Mouse (Mus musculus) cortical plate, adult 2 months (tissue): Measurements from ENCODE around the gene Gadd45a. TPM values are rescaled to one million over a fixed set of nuclear protein-coding genes. Genes with fewer than 3 reads are reported as not detected.
"Not testable (repeated sequence)": the region's sequence is repeated elsewhere in the genome, so short reads cannot be mapped to it uniquely, and the experiment has no call there.

ENCODE experiments used
- H3K27ac ChIP-seq: fragments of 200-500 bp; 2 replicates; pipeline ENCODE4 v1.5.1; 2012; ENCODE audit warnings: low read length, control low read depth, inconsistent platforms; ENCODE audit not compliant: insufficient read depth
- H3K4me1 ChIP-seq: fragments of 200-500 bp; 2 replicates; pipeline ENCODE4 v1.6.1; 2011; ENCODE audit warnings: low read length; ENCODE audit not compliant: control insufficient read depth, insufficient read depth
- H3K4me3 ChIP-seq: fragments of 200-500 bp; 2 replicates; pipeline ENCODE4 v1.5.1; 2011; ENCODE audit warnings: mild to moderate bottlenecking, low read length, control low read depth; ENCODE audit not compliant: insufficient read depth
- CTCF ChIP-seq: fragments of 200-500 bp; IDR thresholded peaks from 2 replicates; pipeline ENCODE4 v1.5.1; 2011; ENCODE audit warnings: mild to moderate bottlenecking, control low read depth, low read length; ENCODE audit not compliant: insufficient read depth; ENCODE audit errors: extremely low read depth
- POLR2A ChIP-seq: fragments of 200-500 bp; IDR thresholded peaks from 2 replicates; pipeline ENCODE4 v1.6.1; 2011; ENCODE audit warnings: mild to moderate bottlenecking, low read length, control low read depth; ENCODE audit not compliant: insufficient read depth; ENCODE audit errors: extremely low read depth
- polyA plus RNA-seq: library from polyadenylated mRNA; depleted of rRNA; stranded (reverse); fragments of >200 nt; gene quantifications from 2 replicates; pipeline ENCODE4 v1.2.3, GENCODE M21; 2012

The Gadd45a gene
- polyA plus RNA-seq, 1 experiment = 19.9 TPM

DNA sequence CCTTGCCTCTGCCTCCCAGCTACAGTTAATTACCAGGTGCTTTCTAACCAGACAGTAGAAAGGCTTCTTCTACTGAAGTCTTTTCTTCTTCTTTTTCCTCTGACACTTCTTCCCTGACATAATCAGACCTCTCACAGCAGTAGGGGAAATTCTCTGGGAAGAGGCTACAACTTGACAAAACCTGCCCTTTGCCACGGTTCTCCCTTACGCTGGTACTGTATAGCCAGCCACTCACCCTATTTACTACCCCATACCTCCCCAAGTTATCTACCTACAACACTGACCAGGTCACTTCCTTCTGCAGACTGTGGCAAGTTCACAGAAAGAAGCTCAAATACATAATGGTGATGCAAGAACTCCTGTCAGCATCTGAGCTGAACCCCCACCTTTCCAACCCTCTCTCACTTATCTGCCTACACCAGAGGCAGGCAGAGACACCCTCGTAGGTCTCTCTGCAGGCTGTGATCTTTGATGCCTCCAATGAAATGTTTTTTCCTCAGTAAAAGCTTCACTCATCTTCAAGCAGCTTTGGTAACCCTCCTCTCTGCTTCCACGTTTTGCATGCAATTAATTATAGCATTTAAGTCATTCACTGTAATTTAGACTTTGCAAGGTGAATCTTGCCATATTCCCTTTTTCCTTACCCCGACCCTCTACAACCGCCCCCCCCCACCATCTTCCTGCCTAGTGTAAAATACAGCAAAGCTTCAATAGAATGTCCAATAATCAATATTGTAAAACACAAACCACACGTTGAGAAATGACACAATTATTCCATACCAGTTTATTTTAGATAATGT is 2.7 kb downstream of the Gadd45a start:
- TF ChIP-seq POLR2A (no peak), CTCF (no peak)
- Histone ChIP-seq H3K4me1 (no peaks in the 10 kb centered on the region), H3K27ac (no peak overlapping the region), H3K4me3 (no peak overlapping the region)

DNA sequence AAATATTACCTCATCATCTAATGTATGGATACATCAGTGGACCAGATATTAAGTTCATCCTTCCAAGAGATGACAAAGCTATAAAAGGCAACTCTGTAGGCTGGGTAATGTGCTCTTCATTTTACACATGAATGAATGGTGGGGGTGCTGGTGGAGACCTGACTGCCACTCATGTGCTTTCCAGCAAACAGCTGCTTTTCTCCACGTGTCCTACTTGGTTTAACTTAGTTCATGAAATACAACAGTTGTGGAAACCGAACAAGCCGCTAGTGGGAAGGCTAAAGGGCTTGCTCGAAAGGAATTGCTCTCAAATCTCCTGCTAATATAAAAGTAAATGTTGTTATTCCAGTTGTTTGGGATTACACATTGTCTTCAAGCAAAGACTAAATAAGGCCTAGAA is 3.7 kb downstream of the Gadd45a start:
- TF ChIP-seq POLR2A = no peak
- Histone ChIP-seq H3K4me3 (no peak overlapping the region), H3K4me1 (no peaks in the 10 kb centered on the region), H3K27ac (no peak overlapping the region)

DNA sequence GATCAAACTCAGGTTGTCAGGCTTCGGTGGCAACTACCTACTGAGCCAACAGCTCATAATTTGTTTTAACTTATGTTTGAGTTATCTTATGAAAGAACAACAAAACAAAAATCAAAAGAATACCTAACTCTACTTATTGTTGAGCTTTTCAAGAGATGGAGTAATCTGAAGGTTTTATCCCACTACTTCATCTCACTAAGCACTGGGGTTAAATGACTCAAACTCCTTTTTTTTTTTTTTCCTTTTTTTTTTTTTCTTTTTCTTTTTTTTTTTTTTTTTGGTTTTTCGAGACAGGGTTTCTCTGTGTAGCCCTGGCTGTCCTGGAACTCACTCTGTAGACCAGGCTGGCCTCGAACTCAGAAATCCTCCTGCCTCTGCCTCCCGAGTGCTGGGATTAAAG is 4.3 kb downstream of the Gadd45a start:
- not testable (repeated sequence) for H3K27ac ChIP-seq, H3K4me3 ChIP-seq, H3K4me1 ChIP-seq

DNA sequence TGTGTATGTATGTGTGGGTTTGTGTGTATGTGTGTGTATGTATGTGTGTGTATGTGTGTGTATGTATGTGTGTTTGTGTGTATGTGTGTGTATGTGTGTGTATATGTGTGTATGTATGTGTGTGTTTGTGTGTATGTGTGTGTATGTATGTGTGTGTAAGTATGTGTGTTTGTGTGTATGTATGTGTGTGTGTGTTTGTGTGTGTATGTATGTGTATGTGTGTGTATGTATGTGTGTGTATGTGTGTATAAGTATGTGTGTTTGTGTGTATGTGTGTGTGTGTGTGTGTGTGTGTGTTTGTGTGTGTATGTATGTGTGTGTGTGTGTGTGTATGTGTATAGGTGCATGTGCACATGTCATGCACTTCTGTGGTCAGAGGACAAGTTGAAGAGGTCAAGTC is 4.7 kb downstream of the Gadd45a start:
- H3K4me1 ChIP-seq, H3K4me3 ChIP-seq, H3K27ac ChIP-seq: not testable (repeated sequence)

- Histone ChIP-seq H3K4me1 (no peaks in the 10 kb centered on the region), H3K4me3 (no peak overlapping the region), H3K27ac (no peak overlapping the region)
- TF ChIP-seq CTCF (no peak), POLR2A (no peak)
These were observed 6.4 kb downstream of the Gadd45a start for GRCm38 (mm10) chr6:67030846-67031245.

GRCm38 (mm10) chr6:67030416-67030815 is 6.8 kb downstream of the Gadd45a start:
- Histone ChIP-seq H3K4me3 (no peak overlapping the region), H3K4me1 (no peaks in the 10 kb centered on the region), H3K27ac (no peak overlapping the region)
- TF ChIP-seq CTCF (no peak), POLR2A (no peak)

DNA sequence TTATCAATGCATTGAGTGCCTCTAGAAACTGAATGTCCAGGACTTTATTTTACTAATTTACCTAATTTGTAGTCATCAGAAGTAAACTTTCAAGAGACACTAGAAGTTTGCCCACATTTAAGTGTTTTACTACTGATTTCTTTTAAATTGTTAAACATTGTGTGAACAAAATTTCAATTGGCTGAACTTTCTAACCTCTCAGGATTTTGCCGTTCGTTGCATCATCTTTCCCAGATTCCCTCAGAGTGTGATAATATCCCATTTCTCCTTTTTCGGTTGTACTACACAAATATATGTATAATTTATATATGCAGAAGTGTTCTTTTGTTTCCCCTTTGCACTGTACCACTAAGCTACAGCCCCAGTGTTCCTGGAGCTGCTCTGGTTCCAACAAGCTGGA is 7.3 kb downstream of the Gadd45a start:
- no peaks in the 10 kb centered on the region for H3K4me1 ChIP-seq
- H3K27ac ChIP-seq = no peak overlapping the region
- TF ChIP-seq POLR2A (no peak), CTCF (no peak)
- H3K4me3 ChIP-seq = no peak overlapping the region

DNA sequence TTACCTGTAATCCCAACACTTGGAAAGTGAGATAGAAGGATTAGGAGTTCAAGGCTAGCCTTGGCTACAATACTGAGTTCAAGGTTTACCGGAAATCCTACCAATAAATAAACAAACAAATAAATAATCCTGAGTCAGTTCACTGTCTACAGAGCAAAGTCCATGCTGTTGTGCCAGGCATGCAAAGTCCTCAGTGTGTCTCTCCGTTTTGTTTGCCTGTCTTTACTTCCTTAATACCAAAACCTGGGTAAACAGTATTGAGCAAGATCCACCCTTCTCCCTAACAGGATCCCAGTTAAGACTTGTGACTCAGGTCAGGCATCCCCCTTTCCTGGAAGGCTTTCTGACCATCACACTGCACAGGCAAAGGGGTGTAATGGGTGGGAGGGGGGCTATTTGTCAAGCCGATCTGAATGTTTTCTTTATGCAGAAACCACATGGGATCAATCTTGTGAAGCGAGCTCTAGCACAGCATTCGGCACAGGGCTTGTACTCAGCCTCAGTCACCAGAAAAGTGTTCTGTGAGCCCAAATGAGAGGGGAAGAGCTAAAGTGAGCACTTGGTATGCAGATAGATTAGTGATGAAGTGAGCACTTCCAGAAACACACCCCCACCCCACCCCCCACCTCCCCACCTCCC is 7.8 kb downstream of the Gadd45a start:
- Histone ChIP-seq H3K27ac (no peak overlapping the region), H3K4me1 (no peaks in the 10 kb centered on the region), H3K4me3 (no peak overlapping the region)
- TF ChIP-seq POLR2A (no peak), CTCF (no peak)

DNA sequence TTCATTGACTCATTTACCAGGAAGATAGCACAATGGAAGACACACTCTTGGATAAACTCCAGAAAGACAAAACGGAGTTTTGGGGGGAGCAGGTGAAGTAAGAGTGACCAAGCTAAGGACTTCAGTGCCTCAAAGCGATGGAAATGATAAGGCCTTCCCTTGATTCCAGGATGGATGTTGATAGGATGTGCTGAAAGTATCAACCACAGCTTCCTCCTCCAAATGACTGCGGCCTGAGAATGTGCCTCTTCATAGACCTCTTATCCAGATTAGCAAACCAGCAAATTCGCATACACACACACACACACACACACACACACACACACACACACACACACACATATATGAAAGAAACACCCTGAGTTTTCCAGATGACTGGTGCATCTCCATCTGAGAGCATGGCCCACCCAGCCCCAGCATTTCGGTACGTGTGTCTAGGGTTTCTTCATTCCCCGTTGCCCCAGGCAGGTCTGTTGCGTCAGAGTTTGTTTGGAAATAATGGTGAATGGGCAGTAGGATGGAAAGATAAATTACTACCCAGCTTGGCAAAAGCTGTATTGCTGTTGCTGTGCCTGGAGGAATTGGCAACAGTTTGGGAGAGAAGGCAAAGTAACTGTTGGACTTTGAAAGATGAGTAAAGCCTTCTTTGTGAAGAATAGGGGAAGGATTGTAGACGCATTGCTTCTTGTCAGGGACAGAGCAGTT is 9.7 kb downstream of the Gadd45a start:
- no peak overlapping the region for H3K27ac ChIP-seq
- H3K4me3 ChIP-seq = no peak overlapping the region
- no peaks in the 10 kb centered on the region for H3K4me1 ChIP-seq
- TF ChIP-seq POLR2A (no peak), CTCF (no peak)

- H3K4me3 ChIP-seq = no peak overlapping the region
These were observed 10.6 kb downstream of the Gadd45a start for GRCm38 (mm10) chr6:67026661-67027060.

More at GRCm38 (mm10) chr6:67026661-67027060, 10.6 kb downstream of the Gadd45a start:
- H3K27ac ChIP-seq = no peak overlapping the region
- TF ChIP-seq CTCF (no peak), POLR2A (no peak)
- H3K4me1 ChIP-seq = no peaks in the 10 kb centered on the region
